Mouse (Mus musculus) CD4-positive, CD25-positive, alpha-beta regulatory T cell, adult 9 weeks (primary cell): ENCODE measurements around the gene Ncoa1. TPM values are rescaled to one million over a fixed set of nuclear protein-coding genes. Genes with fewer than 3 reads are reported as not detected.

Source experiments
- polyA plus RNA-seq: library from polyadenylated mRNA; unstranded; fragments of 100-300 nt; shearing (Covaris generic); gene quantifications from one replicate; pipeline ENCODE4 v1.2.1, GENCODE M21; 2017

Gene Ncoa1
- 4.6 TPM for polyA plus RNA-seq

DNA sequence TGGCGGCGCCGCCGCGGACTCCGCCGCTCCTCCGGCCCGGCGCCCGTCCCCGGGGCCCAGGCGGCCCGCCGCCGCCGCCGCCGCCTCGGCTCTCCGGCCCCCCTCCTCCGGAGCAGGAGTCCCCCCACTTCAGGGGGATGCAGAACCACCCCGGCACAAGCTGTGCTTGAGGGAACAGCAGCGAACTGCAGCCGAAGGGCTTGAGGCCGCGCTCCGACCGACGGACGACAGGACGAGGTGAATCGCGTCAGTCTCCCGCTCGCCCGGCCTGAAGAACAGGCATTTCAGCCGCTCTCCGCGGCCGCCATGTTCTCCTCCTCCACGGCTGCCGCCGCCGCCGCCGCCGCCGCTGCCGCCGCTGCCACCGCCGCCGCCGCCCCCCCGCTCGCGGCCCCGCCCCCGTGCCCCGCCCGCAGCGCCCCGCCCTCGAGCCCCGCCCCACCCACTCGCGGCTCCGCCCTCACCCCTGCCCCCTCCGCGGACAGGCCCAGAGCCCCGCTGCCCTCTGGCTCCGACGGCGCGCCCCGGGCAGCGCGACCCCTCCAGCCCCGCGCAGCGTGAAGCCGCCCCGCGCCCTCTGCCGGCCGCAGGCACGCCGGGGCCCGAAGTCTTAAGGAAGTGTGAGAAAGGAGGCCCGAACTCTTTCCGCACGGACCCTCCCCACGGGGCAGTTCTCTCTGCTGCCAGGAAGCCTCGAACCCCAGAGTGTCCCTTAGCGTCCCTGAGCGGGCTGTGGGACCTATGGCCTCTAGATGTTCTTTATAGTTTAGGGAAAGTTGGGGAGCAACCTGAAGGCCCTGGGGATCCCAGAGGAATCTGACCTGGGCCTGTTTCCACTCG, at the start of gene Ncoa1:
Gene Ncoa1, minus strand, starts transcription at position 351 of the 840 bp plus-strand sequence.

GRCm38 (mm10) chr12:4233572-4234508, 243.1 kb downstream of the Ncoa1 start, which contains the start of the genes Ptrhd1 and Cenpo:
TSS of gene Ptrhd1 (plus strand) at chr12:4234027.
TSS of gene Cenpo (minus strand) at chr12:4234294.

Other genes with a start within 250 kb of the Ncoa1 start
- 4.5 TPM for gene Ptrhd1, start 243.2 kb downstream of the Ncoa1 start, polyA plus RNA-seq
- 38.3 TPM for gene Cenpo, start 242.9 kb downstream of the Ncoa1 start, polyA plus RNA-seq
- gene Itsn2, start 115.5 kb upstream of the Ncoa1 start, polyA plus RNA-seq: 29.4 TPM
- not detected for gene Gm3625, start 115.7 kb upstream of the Ncoa1 start, polyA plus RNA-seq